Mouse (Mus musculus): ENCODE results near the gene Zyx. TPM values are rescaled to one million over a fixed set of nuclear protein-coding genes. Genes with fewer than 3 reads are reported as not detected.

Gene Zyx
- total RNA-seq (2022): 10 to 100 TPM; 42.1 to 50.3 (median 47.5) TPM

GRCm38 (mm10) chr6:42349426-42350020 lies at the start of gene Zyx:
Zyx (plus strand) TSS chr6:42349630.
- peak; percentile 73 to 82 for DNase-seq (ENCODE audit: low spot score in 2 of 2)

- DNase-seq (ENCODE audit: low spot score in 2 of 2): no peak
These were observed 39.5 kb upstream of the Zyx start for GRCm38 (mm10) chr6:42309816-42310378.

DNA sequence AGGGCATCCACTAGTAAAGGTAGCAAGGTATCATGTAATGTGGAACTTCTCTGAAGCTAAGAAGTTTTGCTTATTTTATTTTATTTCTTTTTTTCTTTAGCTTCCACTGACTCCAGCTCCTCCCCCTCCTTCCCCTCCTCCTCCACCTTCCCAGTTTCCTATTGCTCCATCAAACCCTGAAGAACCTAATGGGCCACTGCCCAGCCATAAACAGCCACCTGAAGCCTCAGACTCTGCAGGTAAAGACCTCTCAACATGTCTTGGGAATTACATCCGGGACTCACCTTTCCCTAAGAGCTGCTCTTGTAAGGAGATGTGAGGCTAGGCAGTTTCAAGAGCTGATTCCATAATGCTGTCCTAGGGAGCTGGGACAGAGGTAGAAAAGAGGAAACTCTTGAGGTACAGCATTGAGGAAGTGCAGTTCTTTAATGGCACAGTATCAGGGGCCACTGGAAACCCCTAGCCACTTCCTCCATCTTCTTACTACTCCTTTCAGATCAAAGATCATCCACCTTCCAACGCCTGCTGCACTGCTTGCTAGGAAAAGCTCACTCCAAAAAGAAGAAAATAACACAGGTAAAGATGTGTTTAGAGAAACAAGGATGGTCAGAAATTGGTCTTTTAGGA lies 38.9 kb upstream of the Zyx start:
- no peak for DNase-seq (ENCODE audit: low spot score in 2 of 2)

DNA sequence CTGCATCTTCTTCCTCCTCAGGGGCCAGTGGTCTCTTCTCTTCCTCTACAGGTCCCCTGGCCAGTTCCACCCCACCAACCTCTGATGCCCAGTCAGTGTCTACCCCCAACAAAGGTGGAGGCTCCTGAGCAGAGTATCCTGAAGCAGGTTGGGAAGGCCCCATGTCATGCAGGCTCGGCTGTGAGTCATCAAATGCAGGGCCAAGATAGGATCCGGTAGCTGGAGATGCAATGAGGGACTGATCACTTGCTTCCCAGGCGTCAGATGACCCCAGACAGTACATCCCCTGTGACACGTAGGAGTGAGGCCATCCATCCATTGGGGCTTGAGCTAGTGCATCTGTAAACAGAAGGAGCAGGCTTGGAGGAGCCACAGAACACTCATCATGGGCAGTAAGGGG lies 31.1 kb upstream of the Zyx start:
- DNase-seq (ENCODE audit: low spot score in 2 of 2): no peak

DNA sequence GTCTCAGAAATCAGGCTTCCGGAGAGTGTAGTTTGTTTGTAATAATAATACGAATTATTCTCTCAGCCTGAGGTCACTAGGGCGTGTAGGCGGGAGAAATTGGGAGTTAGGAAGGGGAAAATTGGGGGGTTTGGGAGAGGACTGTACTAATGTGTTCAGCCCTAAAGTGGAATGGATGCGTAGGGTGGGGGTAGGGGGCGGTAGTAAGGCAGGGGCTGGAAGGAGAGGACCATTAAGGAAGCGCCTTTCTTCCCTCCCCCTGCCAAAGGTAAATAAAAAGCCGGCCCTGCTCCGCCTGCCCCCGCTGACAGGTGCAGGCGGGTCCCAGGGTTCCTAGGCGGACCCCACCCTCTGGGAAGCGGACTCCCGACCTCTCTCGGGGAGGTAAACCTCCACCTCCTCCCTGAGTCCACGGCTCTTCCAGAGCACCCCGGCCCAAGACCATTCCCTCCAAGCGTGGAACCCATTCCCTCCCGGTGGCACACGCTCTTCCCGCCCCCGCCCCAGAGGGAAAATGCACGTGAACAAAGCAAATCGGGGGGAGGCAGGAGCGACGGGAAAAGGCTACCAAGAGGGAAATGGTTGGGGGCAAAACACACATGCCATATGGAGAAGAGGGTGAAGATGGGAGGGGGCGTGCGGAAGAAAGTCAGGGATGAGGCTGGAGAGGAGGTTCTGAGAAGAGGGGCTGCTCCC lies 25.9 kb upstream of the Zyx start:
- DNase-seq (ENCODE audit: low spot score in 2 of 2): no peak

DNA sequence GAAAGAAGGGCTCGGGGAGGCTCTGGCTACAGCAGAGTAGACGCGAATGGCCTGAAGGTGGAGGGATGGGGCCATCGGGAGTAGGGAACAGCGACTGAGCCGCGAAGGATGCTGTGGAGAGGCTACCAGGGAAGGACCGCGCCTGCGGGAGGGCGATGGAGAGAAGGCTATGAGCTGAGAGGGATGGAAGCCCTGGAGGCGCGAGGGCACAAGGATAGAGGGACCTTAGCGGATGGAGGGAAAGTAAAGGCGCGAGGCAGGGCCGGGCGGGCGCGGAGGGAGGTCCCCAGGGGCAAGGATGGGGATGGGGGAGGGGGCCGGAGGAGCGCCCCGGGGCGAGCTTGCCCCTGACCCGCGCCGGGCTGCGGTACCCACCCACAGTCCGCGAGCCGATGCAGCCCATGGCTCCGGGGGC lies 25.4 kb upstream of the Zyx start:
- DNase-seq (ENCODE audit: low spot score in 2 of 2): no peak

DNA sequence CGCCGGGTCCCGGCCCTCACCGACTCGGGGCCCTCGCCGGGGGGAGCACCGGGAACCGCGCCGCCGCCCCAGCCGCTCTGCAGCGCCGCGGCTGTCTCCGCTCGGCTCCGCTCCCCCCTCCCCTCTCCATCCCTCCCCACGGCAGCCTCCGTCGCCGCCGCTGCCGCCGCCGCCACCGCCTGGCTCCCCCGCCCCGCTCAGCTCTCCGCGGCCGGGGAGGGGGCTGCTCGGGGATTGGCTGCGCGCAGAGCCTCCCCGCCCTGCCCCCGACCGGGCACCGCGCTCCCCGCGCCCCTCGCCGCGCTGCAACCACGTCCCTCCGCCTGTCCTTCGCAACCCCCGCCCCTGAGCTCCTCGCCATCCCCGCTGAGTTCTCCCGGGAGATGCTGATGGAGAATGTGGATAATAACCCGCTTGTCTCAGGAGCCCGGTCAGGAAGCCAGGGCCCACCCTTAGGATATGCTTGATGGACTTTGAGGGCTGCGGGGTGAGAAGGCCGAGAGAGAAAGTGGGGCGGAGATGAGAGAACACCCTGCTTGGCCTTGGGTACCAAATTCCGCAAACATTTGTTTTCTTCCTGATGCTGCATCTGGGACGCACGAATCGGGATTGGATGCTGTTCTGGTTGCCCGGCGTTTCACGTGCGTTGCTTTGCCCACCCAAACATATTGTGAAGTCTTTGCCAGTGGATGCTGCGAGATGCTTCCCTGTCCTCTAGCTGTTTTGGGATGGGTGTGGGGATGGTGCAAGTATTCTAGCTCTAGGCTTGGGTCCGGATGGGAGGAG lies 24.8 kb upstream of the Zyx start, which contains the start of gene Fam131b:
Fam131b (minus strand) TSS at position 162 of the 786 bp plus-strand sequence.
- DNase-seq (ENCODE audit: low spot score in 2 of 2): peak; percentile 56 to 75

- peak; percentile 73 to 85 for DNase-seq (ENCODE audit: low spot score in 2 of 2)
These were observed 24.2 kb upstream of the Zyx start for GRCm38 (mm10) chr6:42325268-42325609.

DNA sequence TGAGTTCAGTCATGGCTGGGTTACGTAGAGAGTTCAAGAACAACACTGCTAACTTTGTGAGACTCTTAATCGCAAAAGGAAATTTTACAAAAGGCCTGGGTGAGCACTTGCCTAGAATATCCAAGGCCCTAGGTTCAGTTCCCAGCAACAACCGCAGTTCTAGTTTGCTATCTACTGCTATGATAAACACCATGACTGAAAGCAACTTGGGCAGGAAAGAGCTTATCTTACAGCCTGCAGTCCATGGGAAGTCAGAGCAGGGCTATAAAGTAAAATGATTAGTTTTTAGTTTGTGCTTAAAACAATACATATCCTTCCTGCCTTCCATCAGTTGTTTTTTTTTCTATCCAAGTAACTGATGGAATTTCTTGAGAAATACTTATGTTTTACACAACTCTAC lies 22.9 kb upstream of the Zyx start:
- DNase-seq (ENCODE audit: low spot score in 2 of 2): no peak

GRCm38 (mm10) chr6:42328757-42329156 lies 20.7 kb upstream of the Zyx start:
- no peak for DNase-seq (ENCODE audit: low spot score in 2 of 2)

DNA sequence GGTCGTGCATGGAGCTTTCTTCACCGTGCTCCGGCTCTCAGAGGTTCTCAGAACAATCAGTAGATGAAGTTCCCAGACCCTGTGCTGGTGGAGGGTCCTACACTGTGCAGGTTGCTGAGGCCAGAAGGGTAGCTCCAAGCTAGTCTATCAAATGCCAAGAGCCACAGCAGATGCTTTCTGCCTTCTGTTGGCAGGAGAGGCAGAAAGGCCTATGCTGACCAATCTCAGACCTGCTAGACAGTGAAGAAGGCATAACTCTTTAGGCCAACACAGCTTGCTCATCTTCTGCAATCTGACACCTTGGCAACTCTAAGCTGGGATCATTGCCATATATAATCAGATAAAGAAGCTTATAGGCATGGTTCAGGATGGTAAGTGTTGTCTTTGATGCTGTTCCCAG lies 19.2 kb upstream of the Zyx start:
- no peak for DNase-seq (ENCODE audit: low spot score in 2 of 2)

GRCm38 (mm10) chr6:42330946-42331345 lies 18.5 kb upstream of the Zyx start:
- DNase-seq (ENCODE audit: low spot score in 2 of 2): no peak

DNA sequence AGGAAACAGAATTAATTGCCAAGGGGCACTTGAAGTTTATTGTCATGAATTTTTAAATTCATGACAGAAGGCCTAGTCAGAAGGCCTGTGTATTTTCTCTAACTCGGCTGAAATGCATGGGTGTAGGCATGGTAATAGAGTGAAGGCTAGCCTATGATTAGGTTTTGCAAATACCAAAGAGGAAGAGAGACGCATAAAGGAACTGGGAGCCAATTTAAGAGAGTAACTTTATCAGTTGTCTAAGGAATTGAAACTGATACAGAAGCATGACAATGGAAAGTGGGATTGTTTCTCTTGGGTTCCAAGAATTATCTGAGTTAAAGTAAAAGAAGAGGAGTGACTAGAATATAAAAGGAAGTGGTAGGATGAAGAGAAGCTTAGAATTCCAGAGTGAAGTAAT lies 10.2 kb upstream of the Zyx start:
- DNase-seq (ENCODE audit: low spot score in 2 of 2): no peak

DNA sequence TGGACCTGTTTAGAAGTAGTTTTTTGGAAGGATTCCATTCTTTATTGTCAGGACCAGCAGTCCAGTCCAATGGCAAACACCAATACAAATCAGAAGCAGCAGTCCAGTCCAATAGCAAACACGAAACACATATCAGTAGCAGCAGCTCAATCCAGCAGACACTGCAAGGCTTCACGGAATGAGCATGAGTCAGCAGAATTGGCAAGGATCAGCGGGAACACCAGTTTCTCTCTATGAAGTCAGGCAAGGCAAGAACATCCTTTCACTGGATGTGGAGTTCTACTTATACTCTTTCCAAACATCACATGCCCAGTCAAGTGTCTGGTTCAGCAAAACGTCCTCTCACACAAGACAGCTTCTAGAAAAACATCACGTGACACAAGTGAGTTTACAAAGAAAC lies 9.4 kb upstream of the Zyx start:
- no peak for DNase-seq (ENCODE audit: low spot score in 2 of 2)

DNA sequence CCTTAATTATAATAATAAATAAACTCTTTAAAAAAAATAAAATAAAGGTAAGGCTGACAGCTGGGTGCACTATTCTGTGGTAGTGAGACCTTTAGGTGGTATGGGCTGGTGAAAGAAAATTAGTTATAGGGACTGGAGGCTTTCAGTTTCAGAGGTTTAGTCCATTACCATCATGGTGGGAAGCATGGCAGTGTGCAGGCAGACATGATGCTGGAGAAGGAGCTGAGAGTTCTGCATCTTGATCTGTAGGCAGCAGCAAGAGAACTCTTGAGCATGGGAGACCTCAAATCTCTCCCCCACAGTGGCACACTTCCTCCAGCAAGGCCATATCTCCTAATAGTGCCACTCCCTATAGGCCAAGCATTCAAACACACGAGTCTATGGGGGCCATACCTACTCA lies 7.3 kb upstream of the Zyx start:
- no peak for DNase-seq (ENCODE audit: low spot score in 2 of 2)

DNA sequence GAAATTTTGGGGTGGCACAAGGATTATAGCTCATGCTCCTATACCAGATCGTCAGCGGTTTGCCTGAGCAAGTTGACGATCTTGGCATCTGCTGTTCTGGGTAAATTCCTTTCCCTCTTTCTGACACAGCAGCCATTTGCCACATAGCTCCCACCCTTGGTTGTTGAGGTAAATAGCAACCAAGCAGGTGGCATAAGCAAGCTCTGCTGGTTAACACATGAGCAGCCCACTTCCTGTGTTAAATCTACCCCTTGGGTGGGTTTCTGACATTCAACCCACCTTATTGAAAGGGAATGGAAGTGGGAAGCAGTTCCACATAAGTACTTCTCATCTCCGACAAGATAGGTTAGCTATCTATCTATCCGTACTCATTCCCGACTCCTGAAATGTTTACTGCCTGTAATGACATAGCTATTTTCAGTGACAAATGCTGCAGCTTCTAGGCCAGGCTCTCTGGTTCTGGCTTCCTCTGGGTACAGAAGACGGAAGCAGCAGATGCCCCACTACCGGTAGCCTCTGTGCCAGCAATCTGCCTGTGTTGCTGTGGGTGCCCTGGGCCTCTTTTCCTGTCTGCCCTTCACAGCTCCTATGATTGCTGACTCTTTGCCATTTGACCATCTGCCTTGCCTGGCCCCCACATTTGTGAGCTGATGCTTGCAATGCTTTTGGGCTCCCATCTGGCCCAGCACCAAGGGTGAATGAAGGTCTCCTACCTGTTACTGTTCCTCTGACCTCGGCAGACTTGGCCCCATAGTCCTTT lies 5.9 kb upstream of the Zyx start:
- DNase-seq (ENCODE audit: low spot score in 2 of 2): no peak

DNA sequence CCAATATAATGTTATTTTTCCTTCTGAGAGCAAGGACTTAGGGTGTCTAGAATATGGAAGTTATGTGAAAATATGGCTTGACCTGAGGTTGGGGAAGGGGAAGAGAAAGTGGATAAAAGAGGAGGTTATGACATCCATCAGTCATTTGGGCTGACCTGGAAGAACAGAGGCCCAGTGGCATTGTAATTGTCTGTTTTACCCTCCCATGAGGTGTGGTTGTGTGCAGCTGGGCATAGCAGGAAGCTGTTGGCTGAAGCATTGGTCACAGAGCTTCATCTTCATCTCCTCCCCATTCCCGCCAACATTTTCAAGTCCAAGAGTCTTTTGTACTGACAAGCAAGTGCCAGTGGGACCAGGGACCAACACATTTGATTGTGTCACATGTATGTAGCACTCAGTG lies 5.2 kb upstream of the Zyx start:
- no peak for DNase-seq (ENCODE audit: low spot score in 2 of 2)

GRCm38 (mm10) chr6:42348281-42349005 lies 987 bp upstream of the Zyx start:
- DNase-seq (ENCODE audit: low spot score in 2 of 2): no peak

GRCm38 (mm10) chr6:42349006-42349425 lies 414 bp upstream of the Zyx start:
- peak; percentile 55 to 67 for DNase-seq (ENCODE audit: low spot score in 2 of 2)
